In genomic region chr14:31640346-31640889, GRCm38 (mm10) we compare ENCODE assay signal across 7 mouse cellular contexts. TPM values are rescaled to one million over a fixed set of nuclear protein-coding genes. Genes with fewer than 3 reads are reported as not detected.
DNase-seq lines count a peak whose midpoint lies in the region; ATAC-seq and TF ChIP-seq lines count a peak whose summit lies in the region.

Gm49387 (minus strand) TSS chr14:31640878.

- peak within 1 kb of the TSS; percentile 59 for H3K4me3 ChIP-seq in neural tube, embryonic 11.5 days (ENCODE audit: low read depth, low read length)
- peak within 1 kb of the TSS; percentile 74 for H3K4me3 ChIP-seq in embryonic fibroblast, embryonic 13.5 days (ENCODE audit: insufficient read depth, low read length)
- H3K4me3 ChIP-seq in intestine, embryonic 16.5 days (ENCODE audit: low read length), result peak within 1 kb of the TSS; percentile 71
- peak within 1 kb of the TSS; percentile 57 for H3K4me3 ChIP-seq in myocyte

- H3ac ChIP-seq in myocyte (ENCODE audit: control insufficient read depth, insufficient read length), result peak within 1 kb of the TSS; percentile 8

- H3K27ac ChIP-seq in neural tube, embryonic 11.5 days (ENCODE audit: low read depth, low read length), result 0 out of 2 replicates have a peak within 1 kb of the TSS, but pooled peaks have one; percentile 15
- H3K27ac ChIP-seq in embryonic fibroblast, embryonic 13.5 days (ENCODE audit: insufficient read depth, low read length), result peak within 1 kb of the TSS; percentile 75
- peak within 1 kb of the TSS; percentile 90 for H3K27ac ChIP-seq in intestine, embryonic 16.5 days (ENCODE audit: low read length)

- peak within 1 kb of the TSS; percentile 89 for H3K4me2 ChIP-seq in neural tube, embryonic 11.5 days (ENCODE audit: low read depth)
- H3K4me2 ChIP-seq in intestine, embryonic 16.5 days (ENCODE audit: low read depth, low read length), result peak within 1 kb of the TSS; percentile 80
- H3K4me2 ChIP-seq in myocyte (ENCODE audit: low read depth), result peak within 1 kb of the TSS; percentile 98

- no peak for TF ChIP-seq POLR2A in embryonic fibroblast, embryonic 13.5 days (IDR thresholded peaks at IDR 0.05; ENCODE audit: low read depth, low read length)
- TF ChIP-seq POLR2A in myocyte (IDR thresholded peaks at IDR 0.05; ENCODE audit: insufficient read length, low read depth), result no peak

- peaks cover 3% of the 10 kb centered on the region; the same call in 1 of the 2 replicates for H3K4me1 ChIP-seq in neural tube, embryonic 11.5 days (ENCODE audit: control insufficient read depth, insufficient read depth, low read length)
- no peaks in the 10 kb centered on the region for H3K4me1 ChIP-seq in embryonic fibroblast, embryonic 13.5 days (ENCODE audit: control insufficient read depth, insufficient read depth, low read length)
- H3K4me1 ChIP-seq in intestine, embryonic 16.5 days (ENCODE audit: control insufficient read depth, insufficient read depth, low read length), result peaks cover 4% of the 10 kb centered on the region; the same call in 1 of the 2 replicates

- no peak for TF ChIP-seq CTCF in embryonic fibroblast, embryonic 13.5 days (IDR thresholded peaks at IDR 0.05; ENCODE audit: borderline replicate concordance, insufficient read depth, low read length)

- peak within 1 kb of the TSS; percentile 58 for H3K9ac ChIP-seq in neural tube, embryonic 11.5 days (ENCODE audit: low read length)
- H3K9ac ChIP-seq in intestine, embryonic 16.5 days (ENCODE audit: low read depth, low read length), result peak within 1 kb of the TSS; percentile 71

- 4% methylated on average over 26 of the region's 26 CpGs for WGBS in neural tube, embryonic 11.5 days
- 4% methylated on average over 26 of the region's 26 CpGs for WGBS in intestine, embryonic 16.5 days

- no peaks in the 10 kb centered on the region for H3K9me3 ChIP-seq in neural tube, embryonic 11.5 days (ENCODE audit: control insufficient read depth, low read length)
- H3K9me3 ChIP-seq in intestine, embryonic 16.5 days (ENCODE audit: control insufficient read depth, low read length), result no peaks in the 10 kb centered on the region

- no peak for DNase-seq in neural tube, embryonic 11.5 days (ENCODE audit: low spot score)
- DNase-seq in neural tube, embryonic 10.5 days (ENCODE audit: extremely low spot score, low spot score), result no peak
- no peak for DNase-seq in layer of hippocampus, adult 9-11 months
- DNase-seq in c-Kit-positive CD71-positive TER-119-positive erythroid progenitor cells, embryonic 14.5 days (ENCODE audit: low spot score), result no peak

- H3K79me2 ChIP-seq in myocyte (ENCODE audit: control insufficient read depth, insufficient read depth), result peaks cover 10% of the 10 kb centered on the region

- ATAC-seq in neural tube, embryonic 11.5 days (ENCODE audit: insufficient read depth, low FRiP score, low TSS enrichment), result peak; percentile 54
- peak; percentile 4 for ATAC-seq in intestine, embryonic 16.5 days

- no peaks in the 10 kb centered on the region for H3K27me3 ChIP-seq in neural tube, embryonic 11.5 days (ENCODE audit: control insufficient read depth, insufficient read depth, low read length)
- no peaks in the 10 kb centered on the region for H3K27me3 ChIP-seq in intestine, embryonic 16.5 days (replicated peaks; ENCODE audit: control insufficient read depth, insufficient read depth, low read length)
- no peaks in the 10 kb centered on the region for H3K27me3 ChIP-seq in myocyte (ENCODE audit: control insufficient read depth, insufficient read depth, insufficient read length)

- no peaks in the 10 kb centered on the region for H3K36me3 ChIP-seq in neural tube, embryonic 11.5 days (ENCODE audit: control insufficient read depth, insufficient read depth, low read length)
- H3K36me3 ChIP-seq in intestine, embryonic 16.5 days (ENCODE audit: control insufficient read depth, insufficient read depth, low read length), result no peaks in the 10 kb centered on the region
- H3K36me3 ChIP-seq in myocyte (ENCODE audit: control insufficient read depth, insufficient read depth), result no peaks in the 10 kb centered on the region

TF ChIP-seq in myocyte, 11 proteins besides CTCF, POLR2A, EP300 and RAD21:
- TF ChIP-seq TCF3 (IDR thresholded peaks at IDR 0.05; ENCODE audit: insufficient read length, low read depth) (no peak), MYOG (IDR thresholded peaks at IDR 0.05; ENCODE audit: control insufficient read depth in 1 of 3, insufficient read depth in 1 of 3, insufficient read length in 2 of 3, low read depth in 2 of 3) (no peak), MYOD1 (IDR thresholded peaks at IDR 0.05; ENCODE audit: control insufficient read depth in 1 of 3, insufficient read length in 2 of 3, low read depth in 2 of 3) (no peak), REST (IDR thresholded peaks at IDR 0.05; ENCODE audit: insufficient read depth, insufficient read length) (no peak), SRF (IDR thresholded peaks at IDR 0.05; ENCODE audit: control insufficient read depth, insufficient read length, low read depth) (no peak), POLR2AphosphoS2 (IDR thresholded peaks at IDR 0.05; ENCODE audit: insufficient read length, low read depth) (no peak), USF1 (IDR thresholded peaks at IDR 0.05; ENCODE audit: low read depth) (no peak), E2F4 (IDR thresholded peaks at IDR 0.05; ENCODE audit: insufficient read depth) (no peak), CEBPB (IDR thresholded peaks at IDR 0.05; ENCODE audit: insufficient read depth, poor library complexity, severe bottlenecking) (no peak), TCF12 (IDR thresholded peaks at IDR 0.05; ENCODE audit: insufficient read depth, poor library complexity, severe bottlenecking) (no peak)

RNA-seq across cellular contexts. Expression of gene Gm49387, which starts in this region (rescaled TPM):
- 1.0 TPM in 1 of 2 replicates, not detected in the other for polyA plus RNA-seq in neural tube, embryonic 11.5 days (2014; fragmentation: Nextera tagmentation; extraction: Ambion mirVana)
- polyA plus RNA-seq in embryonic fibroblast, embryonic 13.5 days (2011; ENCODE audit: insufficient read length, low read depth, missing spikeins), result not detected in 2 replicates
- 3.0 and 4.3 TPM in 2 replicates for polyA plus RNA-seq in intestine, embryonic 16.5 days (2015; fragmentation: Nextera tagmentation; extraction: Ambion mirVana)
- polyA plus RNA-seq in myocyte (2012; fragmentation: generic; extraction: Trizol), result not detected

Comparison
In these comparisons a context has a peak if more than half of its experiments do, and no peak if none do; other contexts are left out.
1. H3K27ac ChIP-seq: peak in every context shown above with its lines; median percentile 90 in intestine, embryonic 16.5 days; 75 in embryonic fibroblast, embryonic 13.5 days; 15 in neural tube, embryonic 11.5 days.